Mouse (Mus musculus): ENCODE measurements around the gene Igsf3.
A peak's percentile ranks its signal among the peaks of the same experiment; 100 is the strongest.
"Not testable (repeated sequence)": the region's sequence is repeated elsewhere in the genome, so short reads cannot be mapped to it uniquely, and the experiment has no call there.

Igsf3 gene

DNA sequence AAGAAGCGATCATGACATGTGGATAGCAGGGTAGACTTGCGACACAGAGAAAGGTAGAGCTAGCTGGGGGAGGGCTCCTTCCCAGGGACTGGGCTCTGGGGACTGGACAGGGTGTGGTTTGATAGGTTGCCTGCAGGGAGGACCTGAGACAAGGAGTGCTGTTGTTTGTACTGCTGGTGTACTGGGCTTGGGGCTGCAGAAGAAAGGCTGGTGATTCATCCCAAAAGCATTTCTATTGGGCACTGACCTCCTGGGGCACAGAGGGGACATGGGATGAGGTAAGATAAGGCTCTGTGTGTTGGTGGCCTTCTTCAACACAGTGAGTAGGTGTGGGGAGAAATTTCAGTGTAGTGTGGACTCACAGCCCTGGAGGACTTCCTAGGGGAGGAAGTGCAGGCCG is 29.2 kb downstream of the Igsf3 start:
- no peak for DNase-seq

DNA sequence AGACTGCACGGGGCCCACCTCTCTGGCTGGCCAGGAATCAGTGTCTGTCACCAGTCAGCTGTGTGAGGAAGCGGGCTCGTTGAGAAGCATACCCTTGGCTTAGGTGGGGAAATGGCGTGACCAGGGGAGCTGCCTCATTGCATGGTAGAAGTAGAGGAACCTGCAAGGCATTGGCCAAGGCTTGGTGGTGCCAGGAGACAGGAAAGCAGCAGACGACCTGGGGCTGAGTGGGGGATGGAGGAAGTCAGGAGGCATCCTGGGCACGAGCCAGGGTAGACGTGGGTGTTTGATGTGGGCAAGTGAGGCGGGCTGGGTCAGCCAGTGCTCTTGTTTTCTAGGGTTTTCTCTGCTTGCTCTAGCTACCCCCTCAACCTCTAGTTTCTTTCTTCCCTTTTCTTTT is 30.7 kb downstream of the Igsf3 start:
- DNase-seq = peak; percentile 72

DNA sequence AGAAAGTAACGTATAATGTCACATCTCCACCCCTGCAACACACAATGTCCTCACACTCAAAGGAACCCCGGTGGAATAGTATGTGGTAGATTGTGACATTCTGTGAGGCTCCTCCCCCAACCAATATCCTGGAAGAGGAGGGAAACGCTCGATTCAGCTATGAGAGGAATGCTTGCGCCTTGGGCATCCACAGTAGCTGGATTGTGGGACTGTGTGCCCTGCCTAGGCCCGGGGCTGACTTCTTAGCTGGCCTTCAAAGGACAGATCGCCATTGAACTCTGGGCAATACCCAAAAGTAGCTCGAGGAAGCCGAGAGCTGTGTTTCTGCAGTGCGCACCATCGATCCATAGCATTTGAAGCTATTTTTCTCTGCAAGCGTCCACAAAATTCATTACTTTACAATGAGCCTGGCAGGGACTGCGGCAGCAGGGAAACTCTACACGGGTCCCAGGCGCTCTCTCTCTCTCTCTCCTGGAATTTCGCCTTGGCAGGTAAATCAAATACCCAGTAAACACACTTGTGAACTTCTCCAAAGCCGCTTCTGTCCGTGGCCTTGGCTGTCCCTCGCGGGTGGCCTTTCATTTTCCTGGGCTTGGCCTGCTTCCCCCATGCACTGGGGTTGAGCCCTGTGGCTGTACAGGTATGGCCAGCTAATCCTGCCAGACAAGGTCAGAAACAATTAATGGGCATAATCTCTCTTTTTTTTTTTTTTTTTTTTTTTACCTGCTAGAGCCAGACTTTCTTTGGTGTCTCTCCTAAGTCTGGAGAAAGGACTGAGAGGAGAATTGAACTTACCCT is 32.3 kb downstream of the Igsf3 start:
- DNase-seq = no peak

DNA sequence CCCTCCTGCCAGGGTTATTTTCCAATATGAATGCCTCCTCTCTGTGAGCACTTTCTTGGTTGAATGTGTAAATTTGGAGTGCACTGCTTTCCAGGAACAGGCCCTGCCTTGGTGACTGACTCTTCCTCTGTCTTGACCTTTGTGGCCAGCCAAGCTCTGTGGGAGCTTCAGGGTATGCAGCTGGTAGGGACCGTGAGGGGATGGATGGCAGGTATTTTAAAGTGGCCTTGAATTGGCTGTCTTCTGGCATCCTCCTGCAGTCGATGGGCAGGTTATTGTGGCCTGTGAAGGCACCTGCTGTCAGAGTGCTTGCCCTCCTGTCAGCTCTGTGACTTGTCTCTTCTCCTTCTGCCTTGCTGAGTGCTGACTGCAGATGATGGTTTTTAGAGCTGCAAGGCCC is 33.3 kb downstream of the Igsf3 start:
- DNase-seq = peak in 1 of 2 experiments; percentile 59

DNA sequence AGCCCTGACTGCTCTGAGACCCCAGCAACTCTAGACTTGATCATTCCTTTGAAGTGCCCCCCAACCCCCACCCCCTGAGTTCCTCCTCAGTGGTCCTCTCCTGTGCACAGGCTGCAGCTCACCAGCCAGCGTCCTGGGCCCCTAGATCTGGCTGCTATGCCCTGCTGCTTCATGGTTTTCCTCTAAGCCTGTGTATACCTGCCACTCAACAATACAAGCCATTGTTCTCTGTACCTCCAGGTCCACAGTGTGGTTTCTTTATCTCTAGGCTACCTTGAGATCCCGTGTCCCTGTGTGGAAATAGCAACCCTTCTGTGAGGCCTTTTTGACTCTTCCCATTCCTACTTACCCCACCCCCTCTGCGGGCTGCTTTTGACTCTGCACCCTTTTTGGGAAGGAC is 33.9 kb downstream of the Igsf3 start:
- DNase-seq = no peak

DNA sequence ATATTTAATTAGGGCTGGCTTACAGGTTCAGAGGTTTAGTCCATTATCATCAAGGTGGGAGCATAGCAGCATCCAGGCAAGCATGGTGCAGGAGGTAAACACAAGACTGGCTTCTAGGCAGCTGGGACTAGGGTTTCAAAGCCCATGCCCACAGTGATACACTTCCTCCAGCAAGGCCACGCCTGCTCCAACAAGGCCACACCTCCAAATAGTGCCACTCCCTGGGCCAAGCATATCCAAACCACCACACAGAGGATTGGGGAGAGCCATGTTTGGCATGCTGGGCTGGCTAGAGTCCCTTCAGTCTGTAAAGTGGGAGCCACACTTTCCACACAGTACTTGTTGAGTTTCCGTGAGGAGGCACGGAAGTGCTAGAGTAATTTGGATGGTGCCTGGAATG is 34.7 kb downstream of the Igsf3 start:
- no peak for DNase-seq

DNA sequence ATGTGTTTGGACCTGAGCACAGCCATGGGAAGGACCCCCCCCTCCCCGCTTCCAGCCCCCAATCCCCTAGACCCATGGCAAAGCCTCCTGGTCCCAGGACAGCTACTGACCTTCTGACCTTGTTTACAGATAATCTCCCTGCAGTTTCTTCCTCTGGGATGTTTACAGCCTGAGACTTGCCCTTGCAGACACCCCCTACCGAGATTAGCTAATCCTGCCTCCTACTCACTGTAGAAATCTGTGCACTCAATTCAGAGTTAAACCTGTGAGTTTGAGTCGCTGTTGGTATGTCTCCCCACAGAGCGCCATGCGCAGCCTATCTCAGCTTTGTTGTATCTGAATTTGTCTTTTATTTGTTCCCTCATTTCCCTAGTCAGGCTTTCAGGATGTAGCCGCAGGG is 35.2 kb downstream of the Igsf3 start:
- no peak for DNase-seq

DNA sequence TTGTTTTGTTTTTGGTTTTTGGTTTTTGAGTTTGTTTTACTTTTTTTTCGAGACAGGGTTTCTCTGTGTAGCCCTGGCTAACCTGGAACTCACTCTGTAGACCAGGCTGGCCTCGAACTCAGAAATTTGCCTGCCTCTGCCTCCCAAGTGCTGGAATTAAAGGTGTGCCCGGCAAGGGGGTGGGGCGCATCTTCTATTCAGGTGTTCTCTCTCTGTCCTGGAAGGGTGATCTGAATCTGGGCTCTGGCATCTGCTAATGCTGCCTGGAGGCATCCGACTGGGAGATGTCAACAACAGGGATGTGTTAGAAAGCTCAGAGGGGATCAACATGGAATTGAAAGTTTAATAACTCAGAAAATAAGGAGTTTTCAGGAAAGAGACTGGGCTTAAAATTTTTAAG is 36.1 kb downstream of the Igsf3 start:
- DNase-seq = not testable (repeated sequence)

DNA sequence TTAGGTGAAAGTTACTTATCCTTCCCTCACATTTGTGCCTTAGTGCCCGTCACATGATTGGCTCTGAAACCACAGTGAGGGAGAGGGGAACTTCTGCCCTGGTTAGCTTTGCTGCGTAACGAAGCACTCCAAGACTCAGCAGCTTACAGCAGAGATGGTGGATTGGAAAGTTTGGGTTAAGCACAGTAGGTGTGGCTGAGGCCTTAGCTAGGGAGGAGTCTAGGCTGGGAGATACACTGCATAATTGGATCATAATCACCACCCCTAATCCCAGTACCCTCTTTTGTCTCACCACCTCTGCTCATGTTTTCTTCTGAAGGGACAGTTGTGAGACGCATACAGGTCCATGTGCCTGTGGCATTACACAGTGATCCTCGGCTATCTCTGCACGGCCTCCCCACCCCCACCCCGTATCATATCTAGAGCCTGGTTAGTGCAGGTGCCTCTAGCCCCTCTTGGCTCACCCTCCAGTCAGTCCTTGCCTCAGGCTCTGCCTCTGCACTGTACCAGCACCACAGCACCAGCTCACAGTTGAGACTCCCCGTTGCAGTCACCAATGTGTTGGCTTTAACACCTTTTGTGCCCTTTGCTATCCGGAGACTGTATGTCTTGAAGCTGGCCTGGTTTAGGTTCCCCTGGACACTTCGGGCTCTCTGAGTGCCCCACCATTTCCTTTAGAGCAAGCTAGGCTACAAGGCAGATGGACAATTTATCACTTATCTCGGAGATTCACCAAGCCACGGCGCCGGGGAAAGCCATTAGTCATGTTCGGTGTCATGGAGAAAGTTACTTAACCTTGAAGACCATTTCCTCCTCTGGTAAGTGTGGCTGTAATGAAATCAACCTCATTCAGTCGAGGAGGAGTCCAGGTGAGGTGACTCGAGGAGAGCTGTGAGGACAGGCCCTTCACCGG is 42.1 kb downstream of the Igsf3 start:
- DNase-seq = no peak

DNA sequence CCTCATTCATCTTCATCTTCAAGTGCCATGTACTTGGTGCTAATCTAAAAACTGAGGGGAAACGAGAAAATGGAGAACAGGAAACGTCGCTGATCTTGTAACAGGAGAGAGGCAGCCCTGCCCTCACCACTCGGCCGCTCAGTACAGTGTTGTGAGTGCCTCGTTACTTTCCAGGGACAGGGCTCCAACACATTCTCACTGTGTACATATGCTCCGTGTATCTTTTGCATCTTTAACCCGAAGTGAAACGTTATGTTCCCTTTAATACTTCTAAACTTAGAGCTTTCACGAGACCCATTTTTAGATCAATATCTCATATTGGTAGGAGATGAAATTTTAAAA is 42.7 kb downstream of the Igsf3 start:
- no peak for DNase-seq

DNA sequence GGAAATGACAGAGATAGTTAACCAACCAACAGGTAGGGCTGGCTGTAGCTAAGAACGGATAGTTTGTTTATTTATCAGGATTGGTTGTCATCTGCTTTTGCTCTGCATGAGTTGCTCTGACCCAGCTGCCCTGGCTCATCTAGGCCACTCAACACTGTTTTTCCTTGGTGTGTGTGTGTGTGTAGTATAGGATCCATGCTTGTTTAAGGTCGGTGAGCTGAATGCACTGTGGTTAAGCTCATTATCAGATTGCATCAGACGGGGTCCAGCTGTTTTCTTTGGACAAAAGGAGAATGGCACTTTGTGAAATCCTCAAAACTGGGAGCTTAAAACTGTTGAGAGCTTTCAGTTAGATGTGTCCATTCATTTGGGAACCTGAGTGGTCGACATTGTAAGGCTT is 46.3 kb downstream of the Igsf3 start:
- DNase-seq = no peak

DNA sequence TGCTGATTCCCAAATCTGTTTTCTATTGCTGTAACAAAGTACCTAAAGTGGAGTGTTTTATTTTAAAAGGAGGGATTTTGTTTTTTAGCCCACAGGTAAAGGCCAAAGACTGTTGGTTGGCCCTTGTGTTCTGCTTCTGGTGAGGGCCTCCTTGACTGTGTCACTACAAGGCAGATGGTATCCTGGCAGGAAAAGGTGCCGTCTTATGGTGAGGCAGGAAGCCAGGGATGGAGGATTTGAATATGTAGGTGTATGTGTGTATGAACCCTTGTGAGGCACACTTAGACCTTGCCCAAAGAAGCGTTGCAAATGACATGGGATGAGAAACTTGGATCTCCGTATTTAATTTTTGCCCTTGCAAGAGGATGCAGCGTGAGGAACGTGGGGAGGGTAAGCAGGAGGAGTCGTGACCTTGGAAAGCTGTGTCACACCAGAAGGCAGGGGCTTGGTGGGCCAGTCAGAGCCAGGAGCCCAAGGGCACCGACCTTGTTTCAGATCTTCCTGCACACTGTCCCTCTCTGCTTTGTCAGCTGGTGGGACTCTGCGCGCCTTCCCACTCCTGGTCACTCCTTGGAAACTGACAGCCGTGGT is 47.5 kb downstream of the Igsf3 start:
- peak; percentile 59 to 76 for DNase-seq

DNA sequence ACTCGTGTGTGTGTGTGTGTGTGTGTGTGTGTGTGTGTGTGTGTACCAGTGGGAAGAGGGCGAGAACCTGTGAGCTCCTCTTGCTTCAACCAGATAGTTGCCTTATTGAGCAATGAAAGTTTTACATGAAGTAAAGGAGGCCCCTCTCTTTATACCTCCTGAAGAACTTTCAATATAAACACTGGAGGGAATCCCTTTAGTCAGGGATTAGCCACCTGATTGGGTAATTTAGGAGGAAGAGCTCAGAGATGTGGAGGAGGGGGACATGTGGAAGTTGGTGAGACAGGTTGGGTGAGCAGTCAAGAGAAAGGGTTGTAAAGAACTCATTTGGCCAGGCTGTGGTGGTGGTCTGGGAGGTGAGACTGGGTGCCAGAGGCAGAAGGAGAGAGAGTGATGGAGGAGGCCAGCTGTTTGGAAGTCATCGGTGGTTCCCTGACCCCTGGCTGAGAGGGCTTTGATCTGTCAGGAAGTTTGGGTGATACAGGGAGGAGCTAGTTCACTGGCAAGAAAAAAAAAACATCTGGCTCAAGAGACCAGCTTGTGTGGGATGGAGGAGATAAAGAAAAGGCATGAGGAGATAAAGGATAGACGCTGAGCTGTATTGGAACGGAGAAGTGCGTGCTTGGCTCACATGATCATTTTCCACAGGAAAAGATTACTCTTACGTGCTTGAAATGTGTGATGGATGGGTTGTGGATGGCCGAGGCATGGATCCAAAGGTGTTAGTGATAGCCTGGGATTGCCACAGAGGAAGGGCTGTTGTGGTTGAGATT is 53.3 kb downstream of the Igsf3 start:
- no peak for DNase-seq

DNA sequence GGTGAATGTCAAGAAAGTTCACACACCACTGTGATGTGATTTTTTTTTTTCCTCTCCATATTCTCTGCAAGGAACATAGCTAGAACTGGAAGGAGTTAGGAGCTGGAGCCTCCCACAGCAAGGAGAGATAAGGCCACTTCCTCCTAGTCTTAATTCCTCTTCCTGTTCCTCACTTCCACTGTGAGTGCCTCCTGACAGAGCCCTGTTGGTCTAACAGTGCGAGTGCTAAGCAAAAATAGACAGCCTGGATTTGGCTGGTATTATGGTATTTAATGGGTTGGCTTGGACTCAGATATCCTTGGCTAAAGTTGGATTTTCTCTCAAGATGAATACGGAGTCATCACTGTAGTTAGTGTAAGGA is 53.9 kb downstream of the Igsf3 start:
- no peak for DNase-seq

DNA sequence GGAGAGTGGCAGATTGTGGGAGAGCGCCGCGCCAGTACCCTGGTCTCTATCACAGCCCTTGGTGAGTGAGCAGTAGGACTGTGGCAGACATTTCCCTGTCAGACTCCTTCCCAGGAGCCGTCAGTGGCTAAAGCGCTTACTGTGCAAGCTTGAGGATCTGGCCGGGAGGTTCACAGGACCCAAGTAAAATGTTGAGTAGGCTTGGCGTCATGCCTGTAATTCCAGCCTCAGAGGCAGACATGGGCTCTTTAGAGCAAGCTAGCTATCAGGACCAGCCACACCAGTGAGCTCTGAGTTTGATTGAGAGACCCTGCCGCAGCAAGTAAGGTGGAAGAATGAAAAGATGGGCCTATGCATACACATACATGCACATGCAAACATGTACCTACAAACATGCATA is 58.8 kb downstream of the Igsf3 start:
- peak in 1 of 2 experiments; percentile 41 for DNase-seq

DNA sequence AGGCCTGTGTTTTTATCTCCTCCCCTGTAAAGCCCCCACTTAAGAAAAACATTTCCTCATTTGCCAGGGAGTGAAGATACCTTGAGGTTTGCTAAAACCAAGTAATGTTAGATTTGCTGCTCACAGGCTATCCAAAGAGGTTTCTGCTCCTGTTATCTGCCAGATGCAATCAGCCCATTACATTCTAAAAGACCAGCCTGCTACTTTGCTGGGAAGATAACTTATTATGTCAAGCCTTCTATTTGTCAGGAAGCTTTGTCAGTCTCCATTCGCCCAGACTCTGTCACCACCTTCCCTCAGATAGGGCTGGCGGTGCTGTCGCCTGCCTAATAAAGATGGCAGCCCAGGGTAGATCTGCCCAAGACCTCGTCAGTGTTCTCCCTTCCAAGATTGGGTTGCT is 59.6 kb downstream of the Igsf3 start:
- no peak for DNase-seq

DNA sequence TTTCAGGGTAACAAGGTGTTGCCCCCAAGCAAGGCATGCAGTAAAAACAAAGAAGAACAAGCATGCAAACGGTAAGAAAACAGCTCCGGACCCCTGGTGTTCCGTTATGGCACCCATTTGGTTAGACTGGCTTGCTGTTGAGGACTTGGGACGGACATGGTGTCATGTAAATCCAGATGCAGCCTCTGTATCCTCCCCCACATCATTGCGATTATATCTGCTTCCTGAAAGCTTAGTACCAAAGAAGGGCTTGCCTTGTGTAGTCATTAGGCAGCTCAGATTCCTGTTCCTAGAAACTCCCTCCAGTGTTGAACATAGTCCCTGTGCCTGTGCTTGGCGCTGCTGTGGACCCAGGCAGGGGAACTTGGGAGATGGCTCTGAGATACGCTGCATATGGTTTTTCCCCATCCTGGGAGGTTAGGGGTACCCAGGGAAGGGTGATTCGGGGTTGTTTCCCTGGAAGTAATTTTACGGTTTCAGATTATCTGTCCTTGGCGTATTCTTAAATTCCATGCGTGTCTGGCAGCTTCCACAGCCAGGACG is 60.2 kb downstream of the Igsf3 start:
- DNase-seq = no peak

DNA sequence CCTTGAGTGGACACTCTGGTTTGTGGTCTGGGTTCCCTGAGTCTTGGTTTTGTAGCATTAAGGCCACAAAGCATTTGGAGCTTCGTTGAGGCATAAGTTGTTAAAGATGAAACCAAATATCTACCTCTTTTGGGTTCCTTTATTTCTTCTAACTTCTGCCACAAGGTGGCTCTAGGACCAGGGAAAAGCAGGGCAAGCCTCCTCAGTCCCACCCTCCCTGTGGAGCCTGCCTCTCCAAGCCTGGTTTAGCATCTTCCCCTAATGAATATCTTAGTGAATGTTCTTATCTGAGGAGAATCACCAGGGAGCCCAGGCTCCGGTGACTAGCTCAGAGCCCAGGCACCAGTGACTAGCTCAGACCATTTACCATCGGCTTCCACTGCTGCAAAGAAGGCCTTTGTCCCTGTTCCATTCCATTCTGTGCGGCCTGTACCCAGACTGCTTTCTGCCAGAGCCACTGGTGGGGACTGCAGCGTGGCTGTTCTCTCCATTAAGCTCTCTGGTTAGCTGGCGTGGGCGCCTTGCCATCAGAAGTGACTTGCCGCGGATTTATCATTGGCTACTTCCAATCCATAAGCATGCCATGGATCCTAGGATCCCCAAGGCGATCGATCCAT is 66.5 kb downstream of the Igsf3 start:
- peak; percentile 48 to 61 for DNase-seq

DNA sequence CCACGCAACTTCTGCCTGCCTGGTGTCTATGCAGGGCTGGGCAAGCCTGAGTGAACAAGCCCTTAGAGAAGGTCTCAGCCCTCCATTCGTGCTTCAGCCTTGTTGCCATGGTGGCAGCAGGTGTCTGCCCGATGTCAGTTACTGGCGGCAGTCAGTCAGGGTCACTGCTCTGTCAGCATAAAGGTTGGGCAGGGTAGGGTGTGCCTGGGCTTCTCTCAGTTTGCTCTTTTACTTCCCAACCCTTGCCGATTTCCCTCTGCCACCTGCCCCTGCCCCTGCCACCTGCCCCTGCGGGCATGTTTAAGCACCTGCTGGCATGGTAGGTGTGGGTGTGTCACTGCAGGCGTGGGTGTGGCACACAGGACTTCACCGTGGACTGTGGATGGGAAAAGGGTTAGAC is 67.6 kb downstream of the Igsf3 start:
- DNase-seq = no peak

DNA sequence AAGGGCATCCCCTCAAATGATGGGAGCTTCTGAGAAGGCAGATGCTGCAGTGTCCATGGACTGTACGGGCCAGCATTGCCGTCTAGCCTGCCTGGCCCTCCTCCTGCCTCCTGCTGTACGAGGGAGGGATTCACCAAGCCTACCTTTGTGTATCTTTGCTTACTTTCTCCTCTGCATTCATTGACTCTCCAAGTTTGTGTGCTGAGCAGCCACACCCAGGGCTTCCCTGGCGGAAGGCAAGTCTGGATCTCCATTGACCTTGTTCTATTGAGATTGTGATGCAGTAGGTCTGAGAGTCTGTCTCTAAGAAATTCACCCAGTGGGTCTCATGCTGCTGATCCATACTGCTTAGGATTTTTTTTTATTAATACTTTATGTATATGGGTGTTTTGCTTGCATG is 70.4 kb downstream of the Igsf3 start:
- DNase-seq = no peak

DNA sequence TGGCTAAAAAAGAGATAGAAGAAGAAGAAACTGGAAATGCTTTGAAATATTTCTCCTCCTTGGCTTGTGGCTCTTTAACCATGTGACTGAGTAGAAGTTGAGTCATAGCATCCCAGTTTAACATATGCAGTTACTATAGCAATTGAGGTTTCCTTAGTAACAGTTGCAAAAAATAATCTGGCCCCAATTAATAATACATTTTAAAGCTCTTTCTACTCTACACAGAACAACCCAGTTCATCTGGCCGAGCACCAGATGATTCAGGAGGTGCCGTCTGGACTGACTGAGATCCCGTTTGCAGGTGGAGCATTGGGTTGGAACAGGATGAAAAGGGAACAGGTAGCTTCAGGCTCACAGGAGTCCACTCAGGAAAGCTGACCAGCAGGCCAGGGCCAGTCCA is 71.9 kb downstream of the Igsf3 start:
- DNase-seq = peak in 1 of 2 experiments; percentile 42

DNA sequence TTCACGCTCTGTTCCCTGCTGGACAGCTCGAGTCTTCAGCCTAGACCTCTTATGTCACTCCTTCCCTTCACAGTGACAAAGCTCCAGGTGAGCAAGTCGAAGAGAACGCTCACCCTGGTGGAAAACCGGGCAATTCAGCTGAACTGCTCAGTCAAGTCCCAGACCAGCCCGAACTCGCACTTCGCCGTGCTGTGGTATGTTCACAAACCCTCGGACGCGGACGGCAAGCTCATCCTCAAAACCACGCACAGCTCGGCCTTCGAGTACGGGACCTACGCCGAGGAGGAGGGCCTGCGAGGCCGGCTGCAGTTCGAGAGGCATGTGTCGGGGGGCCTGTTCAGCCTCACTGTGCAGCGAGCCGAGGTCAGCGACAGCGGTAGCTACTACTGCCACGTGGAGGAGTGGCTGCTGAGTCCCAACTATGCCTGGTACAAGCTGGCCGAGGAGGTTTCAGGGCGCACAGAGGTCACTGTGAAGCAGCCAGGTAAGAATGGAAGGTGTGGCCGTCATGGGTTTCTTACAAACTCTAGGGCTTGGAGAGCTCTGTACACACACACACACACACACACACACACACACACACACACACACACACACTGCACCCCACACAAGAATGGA is 74.0 kb downstream of the Igsf3 start:
- no peak for DNase-seq
